Mouse (Mus musculus) lung, postnatal 4 days (tissue): ENCODE measurements around the gene Vmn1r17.
"Not testable (repeated sequence)": the region's sequence is repeated elsewhere in the genome, so short reads cannot be mapped to it uniquely, and the experiment has no call there.

Experiments
- DNase-seq, 2 experiments: peaks; one replicate each; pipeline ENCODE4 v3.0.0; 2021

The Vmn1r17 gene

GRCm38 (mm10) chr6:57363627-57364026, at the start of gene Vmn1r17:
Gene Vmn1r17 (minus strand): TSS chr6:57363727.
- no peak for DNase-seq

GRCm38 (mm10) chr6:57403480-57403879, 40.0 kb upstream of the Vmn1r17 start, which contains the start of gene Vmn1r19:
Gene Vmn1r19 (plus strand): TSS chr6:57403780.
- not testable (repeated sequence) for DNase-seq

- DNase-seq: no peak
Measured at GRCm38 (mm10) chr6:57395683-57396082, 32.2 kb upstream of the Vmn1r17 start, which contains the start of gene Vmn1r18. Gene Vmn1r18 (minus strand): TSS chr6:57395783.

GRCm38 (mm10) chr6:57367496-57367895, 4.0 kb upstream of the Vmn1r17 start:
- no peak for DNase-seq

- DNase-seq: not testable (repeated sequence)
Measured at GRCm38 (mm10) chr6:57365866-57366265, 2.3 kb upstream of the Vmn1r17 start.

GRCm38 (mm10) chr6:57356864-57357263, 6.7 kb downstream of the Vmn1r17 start:
- DNase-seq: no peak

- no peak for DNase-seq
Measured at GRCm38 (mm10) chr6:57329394-57329793, 34.1 kb downstream of the Vmn1r17 start, which contains the start of gene Vmn1r16. Gene Vmn1r16 (minus strand): TSS chr6:57329494.

- DNase-seq: no peak
Measured at GRCm38 (mm10) chr6:57326176-57326575, 37.4 kb downstream of the Vmn1r17 start.
